Mouse (Mus musculus) midbrain, postnatal 0 days (tissue): ENCODE measurements around the gene Adarb1. TPM values are rescaled to one million over a fixed set of nuclear protein-coding genes. Genes with fewer than 3 reads are reported as not detected.

Experiments
- ATAC-seq: fragments of 200-750 bp; cut with Nextera tagmentation; 2 replicates; pipeline ENCODE4 v1.8.0; 2017; ENCODE audit warnings: moderate number of reproducible peaks, mild to moderate bottlenecking, moderate TSS enrichment, moderate library complexity; ENCODE audit not compliant: low FRiP score
- DNase-seq: peaks from one replicate; pipeline ENCODE4 v3.0.0-alpha.2; 2015; ENCODE audit warnings: low spot score
- H3K27ac ChIP-seq: fragments of 300-500 bp; sonication (generic); 2 replicates; pipeline ENCODE4 v1.5.1; 2014; ENCODE audit warnings: low read depth, mild to moderate bottlenecking, low read length, mixed read lengths
- H3K27me3 ChIP-seq: fragments of 300-500 bp; sonication (generic); 2 replicates; pipeline ENCODE4 v1.6.1; 2014; ENCODE audit warnings: low read length, control low read depth, mixed read lengths; ENCODE audit not compliant: insufficient read depth
- H3K36me3 ChIP-seq: fragments of 300-500 bp; sonication (generic); 2 replicates; pipeline ENCODE4 v1.6.1; 2014; ENCODE audit warnings: low read length, control low read depth, mixed read lengths; ENCODE audit not compliant: insufficient read depth
- H3K4me1 ChIP-seq: fragments of 300-500 bp; sonication (generic); 2 replicates; pipeline ENCODE4 v1.6.1; 2014; ENCODE audit warnings: mild to moderate bottlenecking, control low read depth, antibody characterized with exemption, low read length, mixed read lengths; ENCODE audit not compliant: insufficient read depth
- H3K4me2 ChIP-seq: fragments of 300-500 bp; sonication (generic); 2 replicates; pipeline ENCODE4 v1.6.1; 2014; ENCODE audit warnings: low read depth, mild to moderate bottlenecking, low read length, mixed read lengths; ENCODE audit not compliant: poor library complexity, severe bottlenecking
- H3K4me3 ChIP-seq: fragments of 300-500 bp; sonication (generic); 2 replicates; pipeline ENCODE4 v1.5.1; 2014; ENCODE audit warnings: low read depth, mild to moderate bottlenecking, low read length, moderate library complexity
- H3K9ac ChIP-seq: fragments of 300-500 bp; sonication (generic); replicated peaks from 2 replicates; pipeline ENCODE4 v1.6.1; 2014; ENCODE audit warnings: mild to moderate bottlenecking, low read length, moderate library complexity, mixed read lengths; ENCODE audit not compliant: poor library complexity, severe bottlenecking
- H3K9me3 ChIP-seq: fragments of 300-500 bp; sonication (generic); 2 replicates; pipeline ENCODE4 v1.6.1; 2016; ENCODE audit warnings: low read length, control low read depth
- CTCF ChIP-seq: IDR thresholded peaks from 2 replicates; pipeline ENCODE4 v1.5.1; 2016; ENCODE audit warnings: antibody characterized with exemption, mild to moderate bottlenecking
- whole genome bisulfite sequencing: fragments of 180-500 bp; shearing (Covaris S2); extraction: QIAGEN DNeasy Blood & Tissue Kit; methylation state at CpG from one replicate; pipeline ENCODE4 v1.1.7; 2014; 5-methylcytosine and 5-hydroxymethylcytosine counted together
- polyA plus RNA-seq: library from polyadenylated mRNA; unstranded; fragments of >200 nt; fragmentation: Nextera tagmentation; extraction: Ambion mirVana; gene quantifications from 2 replicates; pipeline ENCODE4 v1.2.1, GENCODE M21; 2015
- total RNA-seq: library from RNA; depleted of rRNA; stranded (reverse); fragments of >200 nt; gene quantifications from 2 replicates; pipeline ENCODE4 v1.2.3, GENCODE M21; 2014

Gene Adarb1
- total and polyA plus RNA-seq, 2 experiments from 2014 or later: 16.1 to 50.4 TPM

DNA sequence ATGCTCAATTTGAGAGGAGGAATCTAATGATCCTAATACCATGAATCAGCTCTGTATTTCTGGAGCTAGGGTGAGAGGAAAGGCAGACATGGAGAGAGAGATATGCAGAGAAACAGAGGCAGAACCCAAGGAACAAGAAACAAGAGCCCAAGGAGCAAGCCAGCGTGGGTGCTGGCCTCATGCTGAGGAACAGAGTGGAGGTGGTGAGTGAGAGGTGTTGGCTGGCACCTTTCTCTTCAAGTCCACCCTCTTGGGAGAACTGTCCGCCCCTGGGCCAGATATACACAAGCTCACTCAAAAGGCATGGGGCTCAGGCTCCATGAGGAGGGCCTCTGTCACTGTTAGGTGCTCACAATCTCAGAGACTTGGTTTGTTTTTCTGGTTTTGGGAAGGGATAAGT lies 52.9 kb downstream of the Adarb1 start:
- TF ChIP-seq CTCF: no peak
- no peak for DNase-seq
- 96% methylated on average over 2 of the region's 2 CpGs for WGBS

DNA sequence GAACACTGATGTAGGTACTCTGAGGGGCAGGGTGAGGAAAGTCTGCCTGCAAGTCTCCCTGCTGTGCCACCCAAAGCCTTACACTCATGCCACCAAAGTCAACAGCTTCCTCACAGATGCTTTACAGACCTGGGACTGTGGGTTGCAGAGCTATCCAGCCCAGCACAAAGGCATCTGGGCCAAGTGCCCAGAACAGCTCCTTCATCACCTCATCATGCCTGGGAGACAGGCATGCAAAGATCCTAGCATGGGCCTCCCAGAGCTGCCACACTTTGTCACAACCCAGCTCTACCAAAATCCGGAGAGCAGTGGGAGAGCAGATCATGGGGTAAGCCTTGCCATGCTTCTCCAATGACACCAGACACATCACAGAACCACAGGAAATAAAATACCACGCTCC lies 57.6 kb downstream of the Adarb1 start:
- no peak overlapping the region for H3K4me2 ChIP-seq
- no peak for ATAC-seq
- WGBS: 72% methylated on average over 2 of the region's 2 CpGs
- H3K9me3 ChIP-seq: no peaks in the 10 kb centered on the region
- no peaks in the 10 kb centered on the region for H3K27me3 ChIP-seq
- H3K9ac ChIP-seq: no peak overlapping the region
- no peak overlapping the region for H3K4me3 ChIP-seq
- DNase-seq: no peak
- TF ChIP-seq CTCF: no peak
- H3K27ac ChIP-seq: no peak overlapping the region
- peaks cover 5% of the 10 kb centered on the region; the same call in 1 of the 2 replicates for H3K36me3 ChIP-seq
- H3K4me1 ChIP-seq: no peaks in the 10 kb centered on the region

More for the DNA sequence above, 52.9 kb downstream of the Adarb1 start:
- no peaks in the 10 kb centered on the region for H3K27me3 ChIP-seq
- no peak overlapping the region for H3K9ac ChIP-seq
- no peaks in the 10 kb centered on the region for H3K9me3 ChIP-seq
- H3K4me1 ChIP-seq: no peaks in the 10 kb centered on the region
- no peak overlapping the region for H3K4me2 ChIP-seq
- H3K36me3 ChIP-seq: no peaks in the 10 kb centered on the region
- no peak overlapping the region for H3K27ac ChIP-seq
- no peak for ATAC-seq
- no peak overlapping the region for H3K4me3 ChIP-seq

DNA sequence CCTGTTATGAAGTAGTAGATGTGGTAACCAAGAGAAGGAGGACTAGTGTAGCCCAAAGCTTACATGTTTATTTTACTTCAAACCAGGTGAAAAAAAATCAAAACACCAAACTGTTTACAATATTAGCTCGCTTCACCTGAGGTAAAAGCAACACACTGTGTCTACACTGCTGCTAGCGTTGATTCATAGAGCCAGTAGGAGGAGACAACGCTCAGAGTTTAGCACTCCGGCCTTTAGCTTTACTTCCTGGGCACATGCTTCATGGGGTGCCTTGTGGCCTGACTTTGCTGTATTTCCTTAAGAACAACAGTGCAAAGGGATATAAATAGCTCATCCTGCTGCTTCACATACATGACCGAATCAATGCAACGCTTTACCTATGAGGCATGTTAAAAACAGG lies 60.1 kb downstream of the Adarb1 start:
- no peaks in the 10 kb centered on the region for H3K9me3 ChIP-seq
- no peak for ATAC-seq
- WGBS: 92% methylated on average over 6 of the region's 6 CpGs

DNA sequence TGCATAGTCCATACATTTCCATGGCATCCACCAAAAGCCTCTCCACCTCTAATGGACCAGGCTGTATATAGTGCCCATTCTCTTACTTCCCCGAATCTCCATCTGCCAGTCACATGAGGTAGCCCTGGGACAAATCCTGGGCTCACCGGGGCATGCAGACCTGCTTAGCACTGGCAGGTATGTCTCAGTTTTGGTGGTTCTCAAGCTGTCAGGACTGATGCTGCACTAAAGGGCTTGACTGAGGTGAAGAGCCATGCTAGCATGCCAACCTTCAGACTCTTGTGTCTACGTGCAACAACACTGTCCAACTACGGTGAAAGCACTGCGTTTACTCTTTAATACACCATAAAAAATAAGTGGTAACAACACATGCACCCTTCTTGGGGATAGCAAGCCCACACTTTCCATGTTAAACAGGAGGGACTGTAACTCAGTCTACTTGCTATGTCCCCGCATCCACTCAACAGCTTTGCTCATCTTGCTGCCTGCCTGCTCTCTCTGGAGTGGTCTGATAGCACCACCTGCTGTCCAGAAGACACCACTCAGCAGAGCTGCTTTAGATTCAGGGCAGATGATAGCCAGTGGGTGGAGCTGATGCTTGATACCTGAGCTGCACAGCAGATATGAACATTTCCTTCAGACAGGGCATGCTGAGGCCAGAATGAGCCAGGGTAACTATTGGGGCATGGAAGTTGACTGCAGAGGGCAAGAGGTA lies 64.9 kb downstream of the Adarb1 start:
- Histone ChIP-seq H3K4me2 (no peak overlapping the region), H3K36me3 (peaks cover 5% of the 10 kb centered on the region; the same call in 1 of the 2 replicates), H3K4me1 (no peaks in the 10 kb centered on the region), H3K4me3 (no peak overlapping the region), H3K27me3 (no peaks in the 10 kb centered on the region), H3K27ac (no peak overlapping the region), H3K9me3 (no peaks in the 10 kb centered on the region), H3K9ac (no peak overlapping the region)
- peak; percentile 62; the same call in 1 of the 2 replicates for ATAC-seq
- TF ChIP-seq CTCF: peak; percentile 99
- 84% methylated on average over 6 of the region's 6 CpGs for WGBS
- DNase-seq: peak; percentile 89

More for the DNA sequence above, 60.1 kb downstream of the Adarb1 start:
- no peaks in the 10 kb centered on the region for H3K27me3 ChIP-seq
- DNase-seq: no peak
- no peak overlapping the region for H3K9ac ChIP-seq
- TF ChIP-seq CTCF: peak; percentile 41
- no peak overlapping the region for H3K27ac ChIP-seq
- H3K36me3 ChIP-seq: peaks cover 5% of the 10 kb centered on the region; the same call in 1 of the 2 replicates
- H3K4me3 ChIP-seq: no peak overlapping the region
- no peak overlapping the region for H3K4me2 ChIP-seq
- no peaks in the 10 kb centered on the region for H3K4me1 ChIP-seq

DNA sequence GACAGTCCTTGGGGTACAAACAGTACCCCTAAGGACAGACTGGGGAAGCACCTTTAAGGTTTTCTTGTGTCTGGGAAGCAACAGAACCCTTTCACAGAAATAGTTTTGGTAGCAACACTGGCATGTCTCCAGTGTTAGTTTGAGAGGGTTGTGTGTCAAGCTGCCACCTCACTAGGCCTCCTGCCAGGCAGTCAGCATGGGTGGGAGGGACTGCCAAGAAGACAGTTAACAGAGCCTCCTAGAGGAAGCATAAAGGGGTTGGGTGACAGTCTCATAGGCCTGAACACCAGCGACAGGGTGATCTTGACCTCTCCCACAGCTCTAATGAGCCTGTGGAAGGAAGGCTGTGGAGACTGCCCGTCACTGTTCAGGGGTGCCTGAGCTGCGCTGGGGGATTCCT lies 75.2 kb downstream of the Adarb1 start:
- H3K9me3 ChIP-seq: no peaks in the 10 kb centered on the region
- H3K9ac ChIP-seq: no peak overlapping the region
- 85% methylated on average over 3 of the region's 3 CpGs for WGBS
- ATAC-seq: no peak
- H3K4me1 ChIP-seq: peaks cover 6% of the 10 kb centered on the region; the same call in 1 of the 2 replicates
- H3K4me3 ChIP-seq: no peak overlapping the region
- no peak overlapping the region for H3K4me2 ChIP-seq
- no peaks in the 10 kb centered on the region for H3K36me3 ChIP-seq
- no peak overlapping the region for H3K27ac ChIP-seq
- DNase-seq: peak; percentile 54
- TF ChIP-seq CTCF: no peak
- no peaks in the 10 kb centered on the region for H3K27me3 ChIP-seq

DNA sequence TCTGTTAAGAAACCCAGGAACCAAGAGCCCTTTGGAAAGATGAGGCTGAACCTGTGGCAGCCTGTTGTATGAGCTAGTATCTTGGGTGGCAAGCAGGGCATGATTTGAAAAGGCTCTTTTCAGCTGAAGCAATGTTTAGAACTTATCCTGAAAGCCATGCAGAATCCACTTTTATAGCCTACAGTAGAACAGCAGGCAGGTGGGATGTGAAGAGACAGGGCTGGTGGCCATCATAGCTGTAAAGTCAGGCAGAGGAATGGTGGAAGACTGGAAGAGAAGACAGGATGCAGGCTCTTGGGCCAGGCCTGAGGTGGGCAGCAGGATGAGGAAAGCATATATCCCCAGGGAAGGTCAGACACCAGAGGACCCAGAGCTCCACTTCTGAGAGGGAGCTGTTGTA lies 76.4 kb downstream of the Adarb1 start:
- no peak for ATAC-seq
- no peaks in the 10 kb centered on the region for H3K36me3 ChIP-seq
- no peaks in the 10 kb centered on the region for H3K27me3 ChIP-seq
- H3K4me3 ChIP-seq: no peak overlapping the region
- peaks cover 6% of the 10 kb centered on the region; the same call in 1 of the 2 replicates for H3K4me1 ChIP-seq
- H3K4me2 ChIP-seq: no peak overlapping the region
- H3K9ac ChIP-seq: no peak overlapping the region
- DNase-seq: no peak
- H3K9me3 ChIP-seq: no peaks in the 10 kb centered on the region
- TF ChIP-seq CTCF: no peak
- H3K27ac ChIP-seq: no peak overlapping the region
